In the genomic region with DNA sequence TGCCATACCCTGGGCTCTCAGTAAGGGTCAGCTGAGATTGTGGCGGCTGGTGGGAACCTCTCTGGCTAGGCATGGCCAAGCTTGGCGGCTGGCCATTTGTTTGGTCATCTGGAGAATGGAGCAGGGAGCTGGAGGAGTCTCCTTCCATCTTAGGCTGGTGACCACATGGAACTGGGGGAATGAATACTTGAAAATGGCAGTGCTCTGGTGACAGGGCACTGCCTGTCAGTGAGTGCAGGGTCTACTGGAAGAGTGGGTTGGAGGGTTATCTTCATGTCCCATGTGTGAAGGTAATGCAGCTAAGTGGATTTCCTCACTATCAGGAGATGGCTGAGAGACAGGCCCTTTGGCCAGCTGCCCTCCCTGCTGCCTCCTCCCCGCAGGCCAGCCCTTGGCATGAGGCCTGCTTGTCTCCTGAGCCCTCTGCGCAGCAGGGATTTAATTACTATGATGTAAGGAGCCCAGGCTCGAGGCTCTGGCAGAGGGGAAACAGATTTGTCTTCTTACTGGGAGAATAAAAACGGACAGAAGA, we compare ENCODE assay signal across 7 mouse cellular contexts. TPM values are rescaled to one million over a fixed set of nuclear protein-coding genes. Genes with fewer than 3 reads are reported as not detected.
DNase-seq lines count a peak whose midpoint lies in the region; ATAC-seq and TF ChIP-seq lines count a peak whose summit lies in the region.

No protein-coding gene starts in this region.

- no peak overlapping the region for H3K9ac ChIP-seq in midbrain, embryonic 13.5 days (replicated peaks)
- H3K9ac ChIP-seq in heart, embryonic 12.5 days: no peak overlapping the region
- H3K9ac ChIP-seq in midbrain, postnatal 0 days (replicated peaks; ENCODE audit: low read length, poor library complexity, severe bottlenecking): no peak overlapping the region

- no peak overlapping the region for H3K4me3 ChIP-seq in midbrain, embryonic 13.5 days (replicated peaks)
- no peak overlapping the region for H3K4me3 ChIP-seq in midbrain, embryonic 10.5 days
- no peak overlapping the region for H3K4me3 ChIP-seq in heart, embryonic 12.5 days
- no peak overlapping the region for H3K4me3 ChIP-seq in midbrain, postnatal 0 days (ENCODE audit: low read depth, low read length)

- peak; percentile 56; the same call in 1 of the 2 replicates for ATAC-seq in midbrain, embryonic 13.5 days
- ATAC-seq in heart, embryonic 12.5 days (ENCODE audit: insufficient number of reproducible peaks, low FRiP score): peak; percentile 71
- peak; percentile 56 for ATAC-seq in midbrain, postnatal 0 days (ENCODE audit: low FRiP score)

- H3K27ac ChIP-seq in midbrain, embryonic 13.5 days: no peak overlapping the region
- H3K27ac ChIP-seq in midbrain, embryonic 10.5 days (replicated peaks): no peak overlapping the region
- H3K27ac ChIP-seq in heart, embryonic 12.5 days (ENCODE audit: poor library complexity, severe bottlenecking): no peak overlapping the region
- H3K27ac ChIP-seq in midbrain, postnatal 0 days (ENCODE audit: low read depth, low read length): no peak overlapping the region; the same call in 1 of the 2 replicates

- no peak overlapping the region for H3K4me2 ChIP-seq in midbrain, embryonic 13.5 days (replicated peaks)
- H3K4me2 ChIP-seq in heart, embryonic 12.5 days: no peak overlapping the region
- no peak overlapping the region for H3K4me2 ChIP-seq in midbrain, postnatal 0 days (ENCODE audit: low read depth, low read length, poor library complexity, severe bottlenecking)

- no peak for TF ChIP-seq CTCF in midbrain, postnatal 0 days (IDR thresholded peaks at IDR 0.05)

- H3K9me3 ChIP-seq in midbrain, embryonic 13.5 days: no peaks in the 10 kb centered on the region
- no peaks in the 10 kb centered on the region for H3K9me3 ChIP-seq in midbrain, embryonic 10.5 days (replicated peaks)
- H3K9me3 ChIP-seq in heart, embryonic 12.5 days (replicated peaks): 0 out of 2 replicates have a peak, but pooled peaks cover 4% of the 10 kb centered on the region
- H3K9me3 ChIP-seq in midbrain, postnatal 0 days (ENCODE audit: low read length): no peaks in the 10 kb centered on the region

- 40% methylated on average over 6 of the region's 6 CpGs for WGBS in midbrain, embryonic 13.5 days
- 58% methylated on average over 6 of the region's 6 CpGs for WGBS in midbrain, embryonic 10.5 days
- 16% methylated on average over 6 of the region's 6 CpGs for WGBS in heart, embryonic 12.5 days
- 31% methylated on average over 6 of the region's 6 CpGs for WGBS in midbrain, postnatal 0 days

- no peaks in the 10 kb centered on the region for H3K36me3 ChIP-seq in midbrain, embryonic 13.5 days
- no peaks in the 10 kb centered on the region for H3K36me3 ChIP-seq in midbrain, embryonic 10.5 days
- no peaks in the 10 kb centered on the region for H3K36me3 ChIP-seq in heart, embryonic 12.5 days
- no peaks in the 10 kb centered on the region for H3K36me3 ChIP-seq in midbrain, postnatal 0 days (ENCODE audit: insufficient read depth, low read length)

- H3K4me1 ChIP-seq in midbrain, embryonic 13.5 days (replicated peaks): peaks cover 11% of the 10 kb centered on the region
- no peaks in the 10 kb centered on the region for H3K4me1 ChIP-seq in midbrain, embryonic 10.5 days
- peaks cover 13% of the 10 kb centered on the region for H3K4me1 ChIP-seq in heart, embryonic 12.5 days (replicated peaks)
- no peaks in the 10 kb centered on the region; the same call in 1 of the 2 replicates for H3K4me1 ChIP-seq in midbrain, postnatal 0 days (ENCODE audit: insufficient read depth, low read length)

- no peak for DNase-seq in midbrain, embryonic 10.5 days (ENCODE audit: low spot score)
- DNase-seq in cerebellum, adult 11-12 months: peak; percentile 81
- DNase-seq in midbrain, postnatal 0 days (ENCODE audit: low spot score): peak; percentile 78
- DNase-seq in left cerebral cortex, adult 18-20 months (ENCODE audit: low spot score in 2 of 2): no peak
- no peak for DNase-seq in B cell, adult 2 months

- H3K27me3 ChIP-seq in midbrain, embryonic 13.5 days: no peaks in the 10 kb centered on the region
- H3K27me3 ChIP-seq in midbrain, embryonic 10.5 days (ENCODE audit: low read depth, poor library complexity, severe bottlenecking): no peaks in the 10 kb centered on the region
- peaks cover 18% of the 10 kb centered on the region; the same call in 1 of the 2 replicates for H3K27me3 ChIP-seq in heart, embryonic 12.5 days (replicated peaks)
- no peaks in the 10 kb centered on the region for H3K27me3 ChIP-seq in midbrain, postnatal 0 days (ENCODE audit: insufficient read depth, low read length)

RNA-seq across cellular contexts. Expression of a gene that starts 14.7 kb away (rescaled TPM):
- polyA plus RNA-seq in midbrain, embryonic 13.5 days (2015; fragmentation: Nextera tagmentation; extraction: Ambion mirVana): 4.4 and 5.0 TPM in 2 replicates
- 0.68 and 1.1 TPM in 2 replicates for polyA plus RNA-seq in midbrain, embryonic 10.5 days (2016; fragmentation: Nextera tagmentation; extraction: Ambion mirVana)
- 1.4 and 1.5 TPM in 2 replicates for polyA plus RNA-seq in heart, embryonic 12.5 days (2016; fragmentation: Nextera tagmentation; extraction: Ambion mirVana)
- 21.4 and 23.3 TPM in 2 replicates for total RNA-seq in midbrain, postnatal 0 days (2014; rRNA removed)
- polyA plus RNA-seq in midbrain, postnatal 0 days (2015; fragmentation: Nextera tagmentation; extraction: Ambion mirVana): 5.9 and 7.3 TPM in 2 replicates
- total RNA-seq in left cerebral cortex, adult 18-20 months (2021): 10 to 100 TPM; 20.4 to 26.9 TPM

Comparison
In these comparisons a context has a peak if more than half of its experiments do, and no peak if none do; other contexts are left out.
1. DNase-seq: peak in cerebellum, adult 11-12 months (single experiment) and midbrain, postnatal 0 days (single experiment); none in midbrain, embryonic 10.5 days (single experiment), left cerebral cortex, adult 18-20 months (0 of 2) and B cell, adult 2 months (0 of 2).
2. Peak in every context shown above with its lines, with median percentiles within 50 percentile points of each other: ATAC-seq.